Mouse (Mus musculus) brain, embryonic 14.5 days (tissue): ENCODE measurements around the gene Men1.

Experiments
- CTCF ChIP-seq: fragments of 200-500 bp; IDR thresholded peaks from 2 replicates; pipeline ENCODE4 v1.5.1; 2012; ENCODE audit warnings: inconsistent platforms, mild to moderate bottlenecking, moderate library complexity, borderline replicate concordance; ENCODE audit not compliant: insufficient read depth, insufficient read length; ENCODE audit errors: extremely low read depth
- POLR2A ChIP-seq: fragments of 200-500 bp; IDR thresholded peaks from 2 replicates; pipeline ENCODE4 v1.6.1; 2012; ENCODE audit warnings: mild to moderate bottlenecking, inconsistent platforms, borderline replicate concordance; ENCODE audit not compliant: poor library complexity, insufficient read depth, insufficient read length, severe bottlenecking; ENCODE audit errors: extremely low read depth

DNA sequence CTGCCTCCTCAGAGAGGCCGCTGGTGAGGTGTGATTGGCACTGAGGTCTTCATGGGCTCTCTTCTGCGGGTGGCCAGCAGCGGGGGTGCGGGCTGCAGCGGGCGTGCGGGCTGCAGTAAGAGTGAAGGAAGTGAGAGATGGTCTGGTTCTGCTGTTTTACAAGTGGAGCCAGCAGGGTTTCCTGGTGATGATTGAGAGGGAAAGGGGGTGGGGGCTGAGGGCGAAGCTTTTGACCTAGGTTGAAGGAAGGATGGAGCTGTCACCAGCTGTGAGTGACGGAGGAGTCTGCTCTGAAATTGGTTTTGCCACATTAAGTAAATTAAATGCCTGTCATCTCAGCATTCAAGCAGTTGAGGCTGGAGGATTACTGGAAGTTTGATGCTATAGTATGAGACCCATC, 13.9 kb downstream of the Men1 start:
- no peak for TF ChIP-seq POLR2A
- no peak for TF ChIP-seq CTCF
